Mouse (Mus musculus) inflammation-experienced regulatory T-cells, adult 6 months (primary cell): ENCODE results near the gene A830005F24Rik. TPM values are rescaled to one million over a fixed set of nuclear protein-coding genes. Genes with fewer than 3 reads are reported as not detected.
A peak's percentile ranks its signal among the peaks of the same experiment; 100 is the strongest.
"Not testable (repeated sequence)": the region's sequence is repeated elsewhere in the genome, so short reads cannot be mapped to it uniquely, and the experiment has no call there.

Source experiments
- ATAC-seq: one replicate; pipeline ENCODE4 v1.8.0; 2017
- polyA plus RNA-seq, 3 experiments: library from polyadenylated mRNA; unstranded; fragments of 100-300 nt; shearing (Covaris generic); gene quantifications; one replicate each; pipeline ENCODE4 v1.2.1; 2017

The A830005F24Rik gene
- polyA plus RNA-seq = 1 to 10 TPM; 4.4 to 8.1 (median 5.4) TPM

DNA sequence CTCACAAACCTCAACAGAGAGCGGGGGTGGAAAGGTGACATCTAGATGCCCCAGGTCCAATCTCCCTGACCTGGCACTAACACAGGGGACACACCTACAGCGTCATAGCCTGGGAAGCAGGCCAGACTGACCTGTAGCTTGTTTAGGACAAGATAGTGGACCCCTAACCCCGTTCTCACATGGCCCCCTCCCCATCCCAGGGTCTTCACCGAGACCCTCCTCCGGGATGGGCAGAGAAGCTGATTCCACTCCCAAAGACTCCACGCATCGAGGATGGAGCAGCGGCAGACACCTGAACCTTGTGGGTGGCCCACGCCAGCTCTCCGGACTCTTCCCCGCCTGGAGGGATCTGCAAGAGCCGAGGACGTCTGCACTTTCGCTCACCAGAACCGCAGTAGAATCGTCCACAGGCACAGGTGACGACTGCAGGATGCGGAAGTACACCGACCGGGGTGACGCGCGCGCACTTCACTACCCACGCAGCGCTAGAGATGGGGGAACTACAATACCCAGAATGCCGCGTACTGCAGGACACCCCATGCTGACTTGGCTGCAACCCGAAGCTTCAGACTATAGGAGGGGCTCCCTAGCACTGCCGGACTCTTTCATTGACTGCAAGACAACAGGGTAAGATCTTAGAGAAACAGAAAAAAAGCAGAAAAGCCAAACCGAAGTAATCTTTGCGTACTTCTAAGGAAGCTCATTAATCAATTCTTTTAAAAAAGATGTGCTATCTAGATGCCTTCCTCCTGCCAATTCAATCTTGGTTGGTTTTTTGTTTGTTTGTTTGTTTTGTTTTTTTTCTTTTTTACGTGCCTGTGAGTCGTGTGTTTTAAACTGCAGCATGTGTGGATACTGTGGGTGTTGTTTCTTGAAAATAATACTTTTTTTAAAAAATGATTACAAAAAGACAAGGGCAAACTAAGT, at the start of gene A830005F24Rik, which contains the start of gene Zfp169:
Gene A830005F24Rik (plus strand): TSS at position 568 of the 927 bp plus-strand sequence.
Gene Zfp169 (minus strand): TSS at position 449 of the 927 bp plus-strand sequence.
- ATAC-seq = peak; percentile 90

DNA sequence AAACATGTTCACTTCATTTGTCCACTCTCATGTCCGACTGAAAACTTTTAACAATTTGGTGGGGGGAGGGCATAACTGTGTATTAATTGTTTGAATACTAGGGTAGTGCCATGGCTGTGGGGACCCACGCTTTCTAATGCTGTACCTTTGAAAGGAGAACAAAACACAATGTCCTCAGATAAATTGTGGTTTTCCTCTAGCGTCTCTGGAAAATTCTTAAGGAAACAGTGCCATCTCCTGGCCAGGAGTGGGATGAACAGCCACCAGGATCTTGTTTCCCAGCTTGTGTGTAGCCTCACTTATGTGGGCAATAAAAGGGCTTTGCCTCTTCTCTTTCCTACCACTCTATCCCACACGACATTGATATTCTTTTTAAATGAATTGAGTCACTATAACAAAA, 49.2 kb upstream of the A830005F24Rik start:
- no peak for ATAC-seq

DNA sequence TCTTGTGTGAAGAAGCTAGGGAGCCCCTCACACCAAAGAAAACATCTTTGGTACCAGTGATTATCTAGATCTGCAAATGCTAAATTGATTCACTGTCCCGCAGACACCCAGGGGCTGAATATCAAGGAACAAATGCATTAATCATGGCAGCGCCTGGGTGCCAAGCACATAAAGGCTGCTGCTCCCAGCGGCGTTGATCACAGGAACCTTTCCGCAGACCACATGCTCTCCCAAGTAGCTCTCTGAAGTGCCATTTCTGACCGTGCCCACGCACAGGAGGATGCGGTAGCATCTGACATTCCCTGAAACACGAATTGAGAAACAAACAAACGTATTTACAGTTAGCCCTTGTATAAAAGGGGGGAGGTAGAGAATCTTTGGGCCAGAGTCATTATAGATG, 47.2 kb upstream of the A830005F24Rik start:
- ATAC-seq = no peak

DNA sequence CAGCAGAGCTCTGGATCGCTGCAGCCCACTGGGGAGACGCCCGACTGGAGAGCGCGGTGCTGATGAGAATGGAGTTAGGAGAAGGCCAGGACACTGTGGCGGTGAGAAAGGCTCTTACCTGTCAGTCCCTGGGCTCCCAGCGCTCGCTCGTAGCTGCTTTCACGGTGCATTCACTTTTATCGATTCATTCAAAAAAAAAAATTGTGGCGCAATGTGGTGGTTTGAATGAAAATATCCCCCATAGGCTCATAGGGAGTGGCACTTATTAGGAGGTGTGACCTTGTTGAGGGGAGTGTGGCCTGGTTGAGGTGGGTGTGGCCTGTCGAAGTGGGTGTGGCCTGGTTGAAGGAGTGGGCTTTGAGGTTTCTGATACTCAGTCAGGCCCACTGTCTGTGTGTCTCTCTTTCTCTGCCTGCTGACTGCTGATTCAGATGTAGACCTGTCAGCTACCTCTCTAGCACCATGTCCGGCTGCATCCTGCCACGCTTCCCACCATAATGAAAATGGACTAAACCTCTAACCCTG, 44.7 kb upstream of the A830005F24Rik start:
- no peak for ATAC-seq

DNA sequence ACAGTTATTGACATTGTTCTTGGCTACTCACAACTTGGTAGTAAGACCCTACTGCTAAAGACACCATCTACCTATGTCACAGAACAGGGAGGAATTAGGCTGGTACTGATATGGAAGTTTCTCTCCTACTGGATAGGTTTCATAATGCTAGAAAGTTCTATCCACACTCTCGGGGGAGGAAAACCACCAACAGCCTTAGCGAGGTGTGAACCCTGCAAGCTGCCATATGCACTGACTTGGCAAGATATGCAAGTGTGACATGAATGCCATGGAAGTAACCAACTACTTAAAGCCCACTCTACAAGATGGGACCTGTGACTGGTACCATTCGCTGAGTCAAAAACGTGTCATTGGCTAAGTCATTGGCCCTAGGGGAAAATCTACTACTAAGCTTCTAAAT, 29.8 kb upstream of the A830005F24Rik start:
- ATAC-seq = no peak

DNA sequence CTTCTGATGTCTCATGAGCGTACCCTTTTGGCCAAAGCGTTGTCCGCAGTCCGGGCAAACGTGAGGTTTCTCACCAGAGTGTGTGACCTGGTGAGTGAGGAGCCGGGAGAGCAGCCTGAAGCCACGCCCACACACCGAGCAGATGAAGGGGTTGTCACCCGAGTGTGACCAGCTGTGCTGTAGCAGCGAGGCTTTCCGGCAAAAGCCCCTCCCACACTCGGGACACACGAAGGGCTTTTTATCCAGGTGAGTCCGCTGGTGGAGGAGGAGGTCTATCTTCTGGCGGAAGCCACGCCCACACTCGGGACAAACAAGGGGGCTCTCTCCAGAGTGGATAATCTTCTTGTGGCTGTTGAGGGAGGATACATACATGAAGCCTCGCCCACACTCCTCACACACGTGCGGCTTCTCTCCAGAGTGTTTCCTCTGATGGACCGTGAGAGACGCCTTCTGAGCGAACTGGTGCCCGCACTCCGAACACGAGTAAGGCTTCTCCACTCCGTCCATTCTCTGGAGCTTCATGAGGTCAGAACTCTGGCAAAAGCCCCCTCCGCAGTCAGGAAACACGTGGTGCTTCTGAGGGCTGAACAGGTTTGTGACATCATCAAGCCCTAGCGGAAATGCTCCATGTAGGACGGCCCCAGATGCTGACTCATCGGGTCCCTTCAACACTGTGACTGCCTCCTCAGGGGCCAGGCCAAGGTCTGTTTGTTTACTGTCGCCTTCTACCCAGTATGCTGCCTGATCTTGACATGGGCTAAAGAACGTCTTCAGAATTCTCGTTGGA, 22.8 kb upstream of the A830005F24Rik start:
- no peak for ATAC-seq

DNA sequence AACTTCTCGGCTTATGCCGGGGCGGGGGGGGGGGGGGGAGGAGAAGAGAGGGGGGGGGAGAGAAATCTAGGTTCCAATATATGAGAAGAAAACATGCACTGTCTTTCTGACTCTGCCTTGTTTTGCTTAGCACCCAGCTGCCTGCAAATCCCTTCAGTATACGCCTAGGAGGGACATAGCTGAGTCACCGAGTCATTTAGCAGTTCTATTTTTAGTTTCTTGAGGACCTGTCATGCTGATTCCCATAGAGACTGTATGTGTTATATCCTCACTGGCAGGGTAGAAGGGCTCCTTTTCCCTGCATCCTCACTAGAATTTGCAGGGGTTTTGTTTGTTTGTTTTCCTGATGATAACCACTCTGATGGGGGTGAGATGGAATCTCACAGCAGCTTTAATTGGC, 20.2 kb upstream of the A830005F24Rik start:
- ATAC-seq = no peak

DNA sequence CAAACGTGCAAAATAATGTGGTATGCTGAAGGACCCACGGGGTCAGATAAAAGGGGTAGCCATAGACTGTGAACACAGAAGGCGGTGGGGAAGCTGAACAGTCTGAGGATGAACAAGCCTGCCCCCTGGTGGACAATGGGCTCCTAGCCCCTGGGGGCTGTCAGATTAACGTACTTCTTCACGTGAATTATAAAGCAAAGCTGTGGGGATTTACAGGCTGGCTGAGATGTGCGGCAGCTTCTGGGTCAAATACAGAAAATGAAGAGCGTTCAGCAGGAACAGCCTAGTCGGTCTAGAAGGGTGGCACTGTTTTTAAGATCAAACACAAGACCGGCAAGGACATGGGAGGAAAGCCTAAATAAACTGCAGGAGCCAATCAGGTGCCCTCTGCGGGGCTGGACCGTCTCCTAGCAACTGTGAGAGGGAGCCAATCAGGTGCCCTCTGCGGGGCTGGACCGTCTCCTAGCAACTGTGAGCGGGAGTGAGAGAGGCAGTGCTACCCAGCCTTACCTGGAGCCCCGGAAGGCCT, 15.6 kb upstream of the A830005F24Rik start:
- ATAC-seq = peak; percentile 50

DNA sequence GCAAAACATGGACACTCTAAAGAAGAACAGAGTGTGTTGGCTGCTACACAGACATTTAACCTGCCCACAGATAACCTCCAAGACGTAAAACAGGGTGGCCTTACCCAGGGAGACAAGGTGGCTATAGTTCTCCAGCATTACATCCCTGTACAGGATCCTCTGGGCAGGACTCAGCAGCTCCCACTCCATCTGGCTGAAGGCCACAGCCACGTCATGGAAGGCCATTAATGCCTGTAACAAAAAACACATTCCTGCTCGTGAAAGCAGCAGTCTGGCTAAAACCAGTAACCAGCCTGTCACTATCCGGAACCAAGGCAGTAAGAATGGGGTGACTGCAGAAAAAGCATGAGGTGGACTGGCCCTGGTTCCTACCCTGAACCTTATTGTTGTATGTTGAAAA, 14.7 kb upstream of the A830005F24Rik start:
- no peak for ATAC-seq

DNA sequence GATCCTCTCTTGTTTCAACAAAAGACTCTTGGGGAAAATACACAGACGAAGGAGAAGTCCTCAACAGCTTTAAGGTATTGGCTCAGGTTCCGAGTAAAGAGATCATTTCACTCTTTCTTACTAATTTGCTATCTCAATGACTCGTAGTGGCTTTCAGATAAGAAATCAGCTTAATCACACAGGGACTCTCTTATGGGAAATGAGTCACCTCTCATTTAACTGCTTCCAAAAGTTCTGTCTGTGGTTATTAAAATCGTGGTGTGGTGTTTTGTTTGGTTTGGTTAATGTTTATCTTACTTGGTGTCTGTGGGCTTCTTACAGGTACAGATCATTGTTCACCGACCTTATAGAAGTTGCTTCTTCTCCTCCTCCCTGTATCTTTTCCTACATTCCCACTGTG, 10.9 kb upstream of the A830005F24Rik start:
- no peak for ATAC-seq

DNA sequence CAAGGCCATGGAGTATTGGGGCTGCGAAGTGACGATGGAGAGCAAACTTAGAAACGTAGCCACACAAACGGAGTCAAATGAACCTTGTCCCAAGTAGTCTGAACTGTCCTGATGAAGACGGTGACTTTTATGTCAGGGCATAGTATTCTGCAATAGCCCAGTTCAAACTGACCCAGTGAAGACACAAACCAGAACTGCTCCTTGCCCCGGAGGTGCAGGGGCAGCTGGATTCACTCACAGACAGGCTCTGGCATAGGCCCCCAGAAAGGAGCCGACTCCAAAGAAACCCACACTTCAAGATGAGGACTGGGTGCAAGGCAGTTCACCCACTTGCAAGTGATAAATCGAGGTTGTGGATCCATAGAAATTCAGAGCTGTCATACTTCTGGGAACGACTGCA, 4.7 kb upstream of the A830005F24Rik start:
- no peak for ATAC-seq

DNA sequence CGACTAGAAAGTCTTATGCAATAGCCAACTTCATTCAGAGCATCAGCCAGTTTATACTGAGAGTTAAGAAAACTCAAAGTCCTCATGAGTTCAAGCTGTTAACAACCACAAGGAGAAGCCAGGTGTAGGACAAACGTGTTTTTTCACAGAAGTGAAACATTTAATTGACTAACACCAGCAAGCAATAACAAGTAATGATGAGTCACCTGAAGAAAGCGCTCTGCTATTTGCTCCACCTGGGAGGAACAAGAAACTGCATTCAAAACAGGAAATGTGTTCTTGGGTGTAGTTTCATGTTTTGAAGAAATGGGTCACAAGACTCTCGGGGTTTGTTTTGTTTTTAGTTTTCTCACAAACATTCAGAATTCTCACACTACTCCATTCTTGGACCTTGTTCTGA, 2.5 kb downstream of the A830005F24Rik start:
- ATAC-seq = peak; percentile 73

DNA sequence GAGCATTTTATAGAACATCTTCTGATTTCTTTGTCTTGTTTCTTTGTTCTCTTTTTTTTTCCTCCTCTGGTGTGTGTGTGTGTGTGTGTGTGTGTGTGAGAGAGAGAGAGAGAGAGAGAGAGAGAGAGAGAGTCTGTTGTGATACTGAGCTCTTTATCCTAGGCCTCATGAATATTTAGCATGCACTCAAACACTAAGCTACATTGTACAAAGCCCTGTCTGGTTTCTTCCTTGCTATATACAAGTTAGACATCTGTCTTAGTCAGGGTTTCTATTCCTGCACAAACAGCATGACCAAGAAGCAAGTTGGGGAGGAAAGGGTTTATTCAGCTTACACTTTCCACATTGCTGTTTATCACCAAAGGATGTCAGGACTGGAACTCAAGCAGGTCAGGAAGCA, 5.8 kb downstream of the A830005F24Rik start:
- not testable (repeated sequence) for ATAC-seq

DNA sequence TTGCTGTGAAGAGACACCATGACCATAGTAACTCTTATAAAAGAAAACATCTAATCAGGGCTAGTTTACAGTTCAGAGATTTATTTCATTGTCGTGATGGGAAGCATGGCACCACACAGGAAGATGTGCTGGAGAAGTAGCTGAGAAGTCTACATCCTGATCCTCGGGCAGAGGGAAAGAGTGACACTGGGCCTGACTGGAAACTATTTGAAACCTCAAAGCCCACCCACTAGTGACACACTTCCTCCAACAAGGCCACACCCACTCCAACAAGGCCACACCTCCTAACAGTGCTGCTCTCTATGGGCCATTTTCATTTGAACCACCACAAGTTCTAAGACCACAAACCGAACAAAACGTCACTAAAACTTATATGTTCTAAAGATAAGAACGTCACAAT, 12.4 kb downstream of the A830005F24Rik start:
- ATAC-seq = no peak

DNA sequence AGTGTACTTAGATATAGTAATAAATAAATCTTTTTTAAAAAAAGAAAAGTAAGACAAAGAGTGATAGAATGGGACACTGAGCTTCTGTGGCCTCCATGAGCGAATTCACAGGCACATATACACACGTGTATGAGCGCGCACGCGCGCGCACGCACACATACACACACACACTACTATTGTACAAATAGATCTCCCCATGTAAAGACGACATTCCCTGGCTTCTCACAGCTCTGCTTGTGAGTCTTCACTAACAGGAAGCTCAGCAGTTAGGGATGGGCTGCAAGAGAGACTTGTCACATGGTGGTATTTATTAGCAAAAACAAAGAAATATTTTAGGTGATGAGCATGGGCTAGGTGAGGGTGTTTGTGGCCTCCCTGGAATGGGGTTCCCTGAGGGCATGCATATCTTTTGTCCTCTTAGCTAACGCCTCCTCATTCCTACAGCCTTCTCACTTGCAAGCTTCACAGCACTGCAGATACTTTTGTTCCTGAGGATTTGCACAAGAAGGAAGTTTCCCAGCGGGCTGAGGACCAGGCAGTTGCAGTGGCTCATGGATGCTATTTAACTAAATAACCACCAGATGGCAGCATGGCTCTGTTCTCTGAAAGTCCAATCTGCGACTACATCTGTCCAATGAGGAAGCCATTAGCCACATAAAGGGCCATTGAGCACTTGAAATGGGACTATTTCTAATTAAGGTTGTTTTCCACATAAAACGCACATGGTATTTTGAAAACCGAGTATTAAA, 14.9 kb downstream of the A830005F24Rik start:
- peak; percentile 91 for ATAC-seq

DNA sequence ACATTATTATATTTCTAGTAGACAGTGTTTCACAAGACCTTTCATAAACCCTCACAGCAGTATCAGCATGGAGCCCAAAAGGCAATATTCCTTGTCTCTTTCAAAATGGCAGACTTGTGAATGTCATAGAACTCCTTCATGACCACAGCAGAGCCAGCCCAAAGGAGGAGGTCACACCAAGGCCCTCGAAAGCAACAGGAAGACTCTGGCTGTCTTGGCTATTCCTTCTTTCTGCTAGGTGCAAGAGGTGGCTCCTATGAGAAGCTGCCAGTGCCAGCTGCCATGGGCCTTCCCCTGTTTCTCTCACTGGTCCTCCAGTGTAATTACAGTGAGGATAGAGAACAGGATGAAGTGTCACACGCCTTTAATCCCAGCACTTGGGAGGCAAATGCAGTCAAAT, 15.7 kb downstream of the A830005F24Rik start:
- no peak for ATAC-seq

DNA sequence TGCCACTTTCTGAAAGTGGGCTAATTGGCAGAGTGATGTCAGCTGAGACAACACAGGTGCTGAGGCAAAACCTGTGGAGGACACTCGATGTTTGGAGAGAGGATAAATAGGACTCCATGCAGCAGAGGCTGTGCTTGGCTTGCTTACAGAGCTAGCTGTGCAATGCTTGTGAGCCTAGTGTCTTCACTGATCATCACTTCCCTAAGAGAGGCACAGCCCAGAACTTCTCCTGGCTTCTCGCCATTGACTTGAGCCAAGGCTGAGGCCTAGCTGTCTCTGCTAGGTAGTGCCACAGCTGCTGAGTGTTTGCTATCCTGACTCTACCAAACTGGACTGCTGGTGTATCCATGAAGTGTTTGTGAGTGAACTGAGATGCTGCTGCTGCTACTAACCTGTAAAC, 17.3 kb downstream of the A830005F24Rik start:
- no peak for ATAC-seq

DNA sequence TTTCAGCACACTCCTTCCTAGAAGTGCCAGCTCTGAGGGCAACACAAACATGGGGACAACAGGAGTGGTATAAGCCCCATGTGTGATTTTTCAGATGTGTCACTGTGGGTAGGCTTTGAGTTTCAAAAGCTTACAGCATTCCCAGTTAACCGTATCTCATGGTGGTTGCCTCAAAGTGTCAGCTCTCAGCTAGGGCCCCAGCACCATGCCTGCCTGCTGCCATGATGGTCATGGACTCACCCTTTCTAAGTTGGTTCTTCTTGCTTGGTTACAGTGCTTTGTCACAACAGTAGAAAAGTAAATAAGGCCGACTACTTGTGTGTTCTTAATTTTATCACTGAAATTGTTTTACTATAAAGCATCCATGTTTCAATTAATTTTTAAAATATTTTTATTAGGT, 18.1 kb downstream of the A830005F24Rik start:
- no peak for ATAC-seq

DNA sequence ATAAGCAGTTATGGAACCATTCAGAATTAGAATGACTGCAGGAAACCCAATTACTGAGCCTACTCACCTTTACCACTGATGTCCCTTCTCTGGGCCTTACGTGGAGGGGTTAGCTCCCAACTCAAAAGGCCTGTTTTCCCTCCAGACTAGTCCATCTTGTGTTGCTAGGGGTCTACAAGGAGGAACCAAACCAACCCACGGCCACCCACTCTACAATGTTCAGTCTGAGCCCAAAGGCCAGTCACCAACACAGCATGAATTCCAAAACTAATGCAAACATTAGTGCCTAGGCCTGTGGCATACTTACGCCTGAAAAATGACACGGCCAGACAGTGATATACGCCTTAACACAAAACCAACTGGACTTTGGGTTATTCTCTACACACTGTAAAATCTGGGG, 20.1 kb downstream of the A830005F24Rik start:
- no peak for ATAC-seq

DNA sequence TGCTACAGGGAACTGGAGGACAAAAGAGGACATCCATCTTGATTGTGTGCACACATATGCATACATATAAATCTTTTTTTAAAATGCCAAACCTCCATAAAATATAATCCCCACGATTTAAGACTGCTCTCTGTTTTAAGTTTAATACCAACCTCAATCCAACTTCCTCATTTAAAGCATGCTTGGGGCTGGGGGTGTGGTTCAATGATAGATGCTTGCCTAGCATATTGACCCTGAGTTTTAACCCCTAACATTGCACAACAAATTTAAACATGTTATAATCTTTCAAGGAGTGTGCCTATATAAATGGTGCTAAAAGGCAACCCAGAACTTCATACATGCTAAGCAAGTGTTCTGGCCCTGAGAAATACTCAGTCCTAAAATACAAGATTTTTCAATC, 27.1 kb downstream of the A830005F24Rik start:
- ATAC-seq = no peak

DNA sequence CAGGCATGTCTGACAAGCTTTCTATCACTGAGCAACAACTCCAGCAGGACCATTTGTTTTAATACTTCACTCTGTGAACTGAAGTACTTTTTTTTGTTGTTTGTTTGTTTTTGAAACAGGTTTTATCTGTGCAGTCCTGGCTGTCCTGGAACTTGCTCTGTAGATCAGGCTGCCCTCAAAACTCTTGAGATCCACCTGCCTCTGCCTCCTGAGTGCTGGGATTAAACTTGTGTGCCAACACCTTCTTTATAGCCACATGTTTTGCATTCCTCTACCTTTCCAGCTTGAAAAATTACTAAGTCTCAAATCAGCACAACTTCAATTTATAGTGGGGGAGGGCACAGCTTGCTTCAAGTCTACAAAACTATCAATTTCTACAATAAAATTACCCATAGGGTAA, 31.0 kb downstream of the A830005F24Rik start:
- ATAC-seq = no peak

DNA sequence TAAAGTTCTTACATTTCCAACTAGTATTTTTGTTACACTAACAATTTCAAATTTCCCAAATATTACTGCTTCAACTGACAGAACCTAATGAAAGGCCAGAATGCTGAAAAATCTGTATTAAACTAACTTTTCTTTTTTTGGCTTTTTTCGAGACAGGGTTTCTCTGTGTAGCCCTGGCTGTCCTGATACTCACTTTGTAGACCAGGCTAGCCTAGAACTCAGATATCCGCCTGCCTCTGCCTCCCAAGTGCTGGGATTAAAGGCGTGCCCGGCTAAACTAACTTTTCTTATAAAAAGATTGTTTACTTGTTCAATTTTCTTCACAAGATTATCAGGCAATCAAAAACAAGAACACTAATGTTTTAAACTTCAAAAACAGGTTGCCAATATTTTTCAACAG, 31.5 kb downstream of the A830005F24Rik start:
- no peak for ATAC-seq
